Mouse (Mus musculus): ENCODE measurements around the gene Scp2. TPM values are rescaled to one million over a fixed set of nuclear protein-coding genes. Genes with fewer than 3 reads are reported as not detected.

The Scp2 gene
- polyA plus RNA-seq, 1 experiment from 2014 or later = 227 TPM

DNA sequence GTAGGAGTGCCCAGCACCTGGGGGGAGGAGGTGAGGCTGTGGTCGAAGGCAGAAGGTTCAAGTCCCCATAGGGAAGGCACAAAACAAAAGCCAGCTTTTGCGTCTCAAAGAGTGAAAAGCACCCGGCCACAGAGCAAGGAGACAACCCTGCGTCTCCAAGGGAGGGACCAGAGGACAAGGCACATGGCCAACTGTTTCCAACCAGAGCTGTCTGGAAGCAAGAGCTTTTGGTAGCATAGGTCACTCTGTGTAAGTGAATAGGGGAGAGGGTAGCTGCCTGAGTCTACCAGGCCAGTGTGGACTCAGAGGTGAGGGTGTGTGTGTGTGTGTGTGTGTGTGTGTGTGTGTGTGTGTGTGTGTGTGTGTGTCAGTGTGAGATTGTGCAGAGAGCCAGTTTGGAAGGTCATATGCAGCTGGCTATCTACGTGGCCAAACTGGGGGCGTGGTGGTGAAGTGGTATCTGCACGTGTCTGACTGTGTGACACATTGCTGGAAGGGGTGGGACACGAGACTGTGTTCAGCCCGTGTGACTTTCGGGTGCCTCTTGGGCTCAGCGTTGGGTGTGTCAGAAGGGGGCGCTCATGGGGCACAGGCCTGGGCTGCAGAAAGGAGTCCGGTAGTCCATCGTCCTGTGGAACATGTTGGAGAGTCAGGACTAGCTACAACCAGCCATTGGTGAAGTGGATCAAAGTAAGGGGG lies 129.6 kb downstream of the Scp2 start:
- no peak overlapping the region for H3K4me2 ChIP-seq (ENCODE audit: low read length)
- H3K9ac ChIP-seq (ENCODE audit: low read length) = no peak overlapping the region
- DNase-seq (ENCODE audit: low spot score) = no peak
- H3K9me3 ChIP-seq (ENCODE audit: control insufficient read depth, low read length) = no peaks in the 10 kb centered on the region
- no peak for ATAC-seq (replicated peaks; ENCODE audit: low FRiP score, low TSS enrichment, low read depth)
- 69% methylated on average over 14 of the region's 14 CpGs for WGBS
- no peak overlapping the region for H3K4me3 ChIP-seq (ENCODE audit: low read depth, low read length)
- 0 out of 2 replicates have a peak, but pooled peaks cover 6% of the 10 kb centered on the region for H3K4me1 ChIP-seq (replicated peaks; ENCODE audit: control insufficient read depth, insufficient read depth, low read length)
- H3K36me3 ChIP-seq (ENCODE audit: control insufficient read depth, insufficient read depth, low read length) = no peaks in the 10 kb centered on the region
- no peaks in the 10 kb centered on the region for H3K27me3 ChIP-seq (replicated peaks; ENCODE audit: control insufficient read depth, insufficient read depth, low read length)
- no peak overlapping the region for H3K27ac ChIP-seq (ENCODE audit: low read depth)

DNA sequence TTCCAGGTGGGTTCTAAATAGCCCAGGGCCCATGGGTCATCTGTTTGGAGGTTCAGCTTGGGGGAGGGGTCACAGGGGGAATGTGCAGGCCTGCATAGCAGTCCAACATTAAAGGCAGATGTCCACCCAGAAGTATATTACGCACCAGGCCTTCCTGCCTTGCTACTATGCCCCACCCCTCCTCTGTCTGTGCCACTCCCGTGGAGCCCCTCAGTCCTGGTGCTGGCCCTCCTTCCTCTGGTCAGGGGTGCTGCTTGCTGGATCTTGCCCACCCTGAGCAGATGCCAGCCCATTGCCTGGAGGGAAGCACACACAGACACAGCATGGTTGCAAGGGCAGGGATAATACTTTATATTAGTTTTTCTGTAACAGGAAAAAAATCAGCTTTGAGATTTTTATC lies 130.3 kb downstream of the Scp2 start:
- no peak for ATAC-seq (replicated peaks; ENCODE audit: low FRiP score, low TSS enrichment, low read depth)
- Histone ChIP-seq H3K4me2 (ENCODE audit: low read length) (no peak overlapping the region), H3K27ac (ENCODE audit: low read depth) (no peak overlapping the region), H3K9ac (ENCODE audit: low read length) (no peak overlapping the region), H3K36me3 (ENCODE audit: control insufficient read depth, insufficient read depth, low read length) (no peaks in the 10 kb centered on the region), H3K9me3 (ENCODE audit: control insufficient read depth, low read length) (no peaks in the 10 kb centered on the region), H3K4me3 (ENCODE audit: low read depth, low read length) (no peak overlapping the region), H3K27me3 (replicated peaks; ENCODE audit: control insufficient read depth, insufficient read depth, low read length) (no peaks in the 10 kb centered on the region), H3K4me1 (replicated peaks; ENCODE audit: control insufficient read depth, insufficient read depth, low read length) (0 out of 2 replicates have a peak, but pooled peaks cover 6% of the 10 kb centered on the region)
- DNase-seq (ENCODE audit: low spot score) = no peak
- WGBS = 62% methylated on average over 2 of the region's 2 CpGs

DNA sequence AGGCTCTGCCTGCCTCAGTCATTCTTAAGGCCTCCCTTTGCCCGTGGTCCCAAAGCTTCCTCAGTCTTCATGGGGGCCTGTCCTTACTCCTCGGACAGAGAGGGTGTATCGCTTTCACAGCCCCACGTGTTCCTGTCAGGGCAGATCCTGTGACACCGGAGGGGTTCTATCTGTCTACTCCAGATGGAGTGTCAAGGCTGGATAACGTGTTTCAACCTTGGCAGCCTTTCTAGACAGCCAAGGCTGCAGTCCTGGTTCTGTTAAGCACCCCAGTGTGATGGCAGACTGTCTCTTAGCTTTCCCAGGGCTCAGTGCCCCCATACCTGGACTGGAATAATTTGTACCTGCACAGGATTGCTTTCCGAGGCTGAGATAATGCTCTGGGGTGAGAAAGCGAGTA lies 136.3 kb downstream of the Scp2 start:
- Histone ChIP-seq H3K4me3 (ENCODE audit: low read depth, low read length) (no peak overlapping the region), H3K9ac (ENCODE audit: low read length) (no peak overlapping the region), H3K36me3 (ENCODE audit: control insufficient read depth, insufficient read depth, low read length) (no peaks in the 10 kb centered on the region), H3K4me1 (replicated peaks; ENCODE audit: control insufficient read depth, insufficient read depth, low read length) (no peaks in the 10 kb centered on the region; the same call in 1 of the 2 replicates), H3K9me3 (ENCODE audit: control insufficient read depth, low read length) (no peaks in the 10 kb centered on the region), H3K27me3 (replicated peaks; ENCODE audit: control insufficient read depth, insufficient read depth, low read length) (no peaks in the 10 kb centered on the region), H3K4me2 (ENCODE audit: low read length) (no peak overlapping the region), H3K27ac (ENCODE audit: low read depth) (no peak overlapping the region)
- ATAC-seq (replicated peaks; ENCODE audit: low FRiP score, low TSS enrichment, low read depth) (no peak), DNase-seq (ENCODE audit: low spot score) (no peak)
- WGBS = 81% methylated on average over 8 of the region's 8 CpGs

DNA sequence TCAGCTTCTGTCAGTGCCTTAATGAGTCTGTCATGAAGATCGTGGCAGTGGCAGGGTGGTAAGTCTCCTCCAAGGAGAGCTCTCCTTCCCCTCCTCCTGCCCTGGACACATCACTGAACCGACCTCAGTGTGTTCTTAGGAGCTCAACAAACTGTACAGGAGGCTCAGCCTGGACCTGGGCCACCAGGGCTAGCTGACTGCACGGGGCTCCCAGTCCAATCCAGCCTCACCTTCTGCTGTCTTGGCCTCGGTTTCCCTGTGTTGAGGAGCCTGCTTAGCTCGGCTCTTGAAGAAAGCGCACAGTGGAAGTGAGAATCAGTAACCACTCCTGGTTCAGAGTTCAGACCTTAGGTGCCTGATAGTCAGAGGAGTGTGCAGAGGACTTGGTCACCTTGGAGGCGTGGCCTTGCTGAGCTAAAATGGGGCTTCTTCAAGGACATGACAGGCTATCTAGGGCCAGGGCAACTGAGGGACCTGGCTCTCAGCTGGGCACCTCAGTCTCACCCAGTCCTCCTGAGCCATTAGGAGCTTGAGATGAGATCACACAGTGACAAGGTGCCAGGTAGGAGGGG lies 137.2 kb downstream of the Scp2 start:
- no peak overlapping the region for H3K4me2 ChIP-seq (ENCODE audit: low read length)
- no peaks in the 10 kb centered on the region for H3K27me3 ChIP-seq (replicated peaks; ENCODE audit: control insufficient read depth, insufficient read depth, low read length)
- H3K4me1 ChIP-seq (replicated peaks; ENCODE audit: control insufficient read depth, insufficient read depth, low read length) = no peaks in the 10 kb centered on the region; the same call in 1 of the 2 replicates
- ATAC-seq (replicated peaks; ENCODE audit: low FRiP score, low TSS enrichment, low read depth) (no peak), DNase-seq (ENCODE audit: low spot score) (no peak)
- H3K9ac ChIP-seq (ENCODE audit: low read length) = no peak overlapping the region
- H3K27ac ChIP-seq (ENCODE audit: low read depth) = no peak overlapping the region
- H3K36me3 ChIP-seq (ENCODE audit: control insufficient read depth, insufficient read depth, low read length) = no peaks in the 10 kb centered on the region
- no peaks in the 10 kb centered on the region for H3K9me3 ChIP-seq (ENCODE audit: control insufficient read depth, low read length)
- WGBS = 78% methylated on average over 7 of the region's 7 CpGs
- H3K4me3 ChIP-seq (ENCODE audit: low read depth, low read length) = no peak overlapping the region

DNA sequence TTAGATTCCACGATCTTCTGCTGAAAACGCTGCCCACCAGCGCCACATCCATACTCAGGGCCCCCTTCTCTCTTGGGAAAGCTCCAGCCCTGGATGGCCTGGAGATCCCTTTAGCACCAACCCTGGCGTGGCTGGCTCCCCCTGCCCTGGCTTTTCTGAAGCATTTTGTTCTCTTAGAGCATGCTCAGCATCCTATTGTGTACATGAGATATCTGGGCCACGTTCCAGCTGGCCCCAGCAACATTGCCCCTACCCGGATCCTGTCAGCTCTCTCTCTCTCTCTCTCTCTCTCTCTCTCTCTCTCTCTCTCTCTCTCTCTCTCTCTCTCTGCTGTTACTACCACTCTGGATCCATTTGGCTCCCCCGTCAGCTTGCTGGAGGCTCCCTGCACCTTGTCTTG lies 139.5 kb downstream of the Scp2 start:
- Histone ChIP-seq H3K27ac (ENCODE audit: low read depth) (no peak overlapping the region), H3K9me3 (ENCODE audit: control insufficient read depth, low read length) (no peaks in the 10 kb centered on the region), H3K4me2 (ENCODE audit: low read length) (no peak overlapping the region), H3K4me3 (ENCODE audit: low read depth, low read length) (no peak overlapping the region), H3K4me1 (replicated peaks; ENCODE audit: control insufficient read depth, insufficient read depth, low read length) (no peaks in the 10 kb centered on the region; the same call in 1 of the 2 replicates), H3K36me3 (ENCODE audit: control insufficient read depth, insufficient read depth, low read length) (no peaks in the 10 kb centered on the region), H3K27me3 (replicated peaks; ENCODE audit: control insufficient read depth, insufficient read depth, low read length) (no peaks in the 10 kb centered on the region), H3K9ac (ENCODE audit: low read length) (no peak overlapping the region)
- WGBS = 60% methylated on average over 7 of the region's 7 CpGs
- DNase-seq (ENCODE audit: low spot score) = no peak
- no peak for ATAC-seq (replicated peaks; ENCODE audit: low FRiP score, low TSS enrichment, low read depth)

DNA sequence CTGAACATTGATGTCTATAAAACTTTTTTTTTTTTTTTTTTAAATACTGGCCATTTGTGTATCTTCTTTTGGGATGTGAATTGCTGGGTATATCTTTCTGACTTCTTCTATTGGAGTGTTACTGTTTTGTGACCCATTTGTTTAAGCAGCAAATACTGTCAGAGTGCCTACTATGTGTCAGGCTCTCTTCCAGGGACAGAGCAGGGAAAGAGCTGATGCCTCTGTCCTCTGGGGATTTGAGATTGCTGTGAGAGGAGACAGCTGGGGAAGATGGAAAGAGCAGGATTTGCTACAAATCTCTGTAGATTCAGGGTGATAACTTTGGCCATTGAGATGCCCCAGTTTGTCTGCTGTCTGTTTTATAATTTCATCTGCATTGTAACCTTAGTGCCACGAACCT lies 145.4 kb downstream of the Scp2 start:
- DNase-seq (ENCODE audit: low spot score) (no peak), ATAC-seq (replicated peaks; ENCODE audit: low FRiP score, low TSS enrichment, low read depth) (no peak)
- no peak overlapping the region for H3K9ac ChIP-seq (ENCODE audit: low read length)
- H3K9me3 ChIP-seq (ENCODE audit: control insufficient read depth, low read length) = no peaks in the 10 kb centered on the region
- 78% methylated on average over 1 of the region's 1 CpGs for WGBS
- no peak overlapping the region for H3K4me3 ChIP-seq (ENCODE audit: low read depth, low read length)
- H3K27me3 ChIP-seq (replicated peaks; ENCODE audit: control insufficient read depth, insufficient read depth, low read length) = no peaks in the 10 kb centered on the region
- no peak overlapping the region for H3K27ac ChIP-seq (ENCODE audit: low read depth)
- no peaks in the 10 kb centered on the region for H3K36me3 ChIP-seq (ENCODE audit: control insufficient read depth, insufficient read depth, low read length)
- no peak overlapping the region for H3K4me2 ChIP-seq (ENCODE audit: low read length)
- no peaks in the 10 kb centered on the region; the same call in 1 of the 2 replicates for H3K4me1 ChIP-seq (replicated peaks; ENCODE audit: control insufficient read depth, insufficient read depth, low read length)

DNA sequence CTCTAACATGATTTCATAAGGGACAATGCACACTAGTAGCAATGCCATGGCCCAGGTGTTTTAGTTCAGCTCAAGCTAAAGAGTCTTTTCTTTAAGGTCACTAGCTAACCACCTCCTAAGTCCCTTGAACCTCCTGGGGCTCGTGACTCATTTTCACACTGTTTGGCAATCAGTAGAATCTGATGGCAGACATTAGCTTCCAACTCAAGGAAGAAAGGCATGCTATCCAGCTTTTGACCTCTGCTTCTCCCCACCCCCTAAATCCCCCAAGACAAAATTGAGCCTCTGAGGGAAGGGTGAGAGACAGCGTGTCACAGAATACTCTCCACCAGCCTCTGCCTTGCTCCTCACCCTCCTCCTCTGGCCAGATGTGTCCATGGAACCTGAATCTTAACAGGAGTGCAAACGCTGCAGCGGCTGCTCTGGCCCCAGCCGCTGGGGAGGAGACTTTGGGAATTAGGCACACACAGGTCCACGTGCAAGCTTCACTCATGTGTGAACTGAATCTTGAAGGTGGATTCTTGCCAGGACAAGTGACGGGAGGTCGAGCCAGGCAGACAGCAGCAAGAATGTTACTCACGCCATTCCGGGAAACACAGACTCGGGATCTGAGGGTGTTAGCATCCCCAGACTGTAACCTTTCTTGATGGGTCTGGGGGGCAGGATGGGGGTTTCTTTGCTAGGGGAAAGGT lies 146.0 kb downstream of the Scp2 start:
- no peak for ATAC-seq (replicated peaks; ENCODE audit: low FRiP score, low TSS enrichment, low read depth)
- Histone ChIP-seq H3K4me2 (ENCODE audit: low read length) (no peak overlapping the region), H3K9ac (ENCODE audit: low read length) (no peak overlapping the region), H3K9me3 (ENCODE audit: control insufficient read depth, low read length) (no peaks in the 10 kb centered on the region), H3K36me3 (ENCODE audit: control insufficient read depth, insufficient read depth, low read length) (no peaks in the 10 kb centered on the region), H3K4me1 (replicated peaks; ENCODE audit: control insufficient read depth, insufficient read depth, low read length) (no peaks in the 10 kb centered on the region; the same call in 1 of the 2 replicates), H3K4me3 (ENCODE audit: low read depth, low read length) (no peak overlapping the region), H3K27me3 (replicated peaks; ENCODE audit: control insufficient read depth, insufficient read depth, low read length) (no peaks in the 10 kb centered on the region), H3K27ac (ENCODE audit: low read depth) (no peak overlapping the region)
- WGBS = 38% methylated on average over 11 of the region's 11 CpGs
- no peak for DNase-seq (ENCODE audit: low spot score)

DNA sequence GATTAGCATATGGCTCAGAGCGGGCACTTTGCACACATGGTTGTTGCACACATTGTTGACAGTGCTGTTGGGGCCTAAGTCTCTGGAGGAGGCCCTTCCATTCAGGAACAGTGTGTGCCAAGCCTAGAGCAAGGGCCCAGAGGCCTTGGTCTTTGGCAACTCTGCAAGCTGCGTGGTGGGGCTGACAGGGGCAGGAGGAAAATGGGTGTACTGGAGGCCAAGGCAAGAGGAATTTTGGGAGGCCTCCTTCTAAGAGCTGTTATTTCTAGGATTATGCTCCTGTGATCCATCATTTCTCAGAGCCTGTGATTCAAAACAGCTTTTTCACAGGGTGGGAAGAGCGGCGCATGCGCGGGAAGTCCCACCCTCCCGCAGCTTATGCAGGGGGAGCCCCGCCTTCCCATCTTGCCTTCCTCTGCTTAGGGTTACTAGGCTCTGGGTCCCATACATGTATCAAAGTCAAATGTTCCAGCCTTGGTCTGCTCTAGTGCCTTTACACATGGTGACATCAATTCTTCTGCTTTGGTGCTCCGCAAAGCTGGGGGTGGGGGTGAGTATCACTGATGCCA lies 148.3 kb downstream of the Scp2 start:
- no peak overlapping the region for H3K27ac ChIP-seq (ENCODE audit: low read depth)
- 79% methylated on average over 9 of the region's 9 CpGs for WGBS
- no peaks in the 10 kb centered on the region for H3K27me3 ChIP-seq (replicated peaks; ENCODE audit: control insufficient read depth, insufficient read depth, low read length)
- DNase-seq (ENCODE audit: low spot score) (no peak), ATAC-seq (replicated peaks; ENCODE audit: low FRiP score, low TSS enrichment, low read depth) (no peak)
- no peak overlapping the region for H3K4me3 ChIP-seq (ENCODE audit: low read depth, low read length)
- no peaks in the 10 kb centered on the region for H3K36me3 ChIP-seq (ENCODE audit: control insufficient read depth, insufficient read depth, low read length)
- no peaks in the 10 kb centered on the region for H3K9me3 ChIP-seq (ENCODE audit: control insufficient read depth, low read length)
- no peak overlapping the region for H3K9ac ChIP-seq (ENCODE audit: low read length)
- peaks cover 8% of the 10 kb centered on the region; the same call in 1 of the 2 replicates for H3K4me1 ChIP-seq (replicated peaks; ENCODE audit: control insufficient read depth, insufficient read depth, low read length)
- no peak overlapping the region for H3K4me2 ChIP-seq (ENCODE audit: low read length)

Measured in intestine, embryonic 14.5 days (tissue).